Mouse (Mus musculus): Measurements from ENCODE around the gene Mau2.

DNA sequence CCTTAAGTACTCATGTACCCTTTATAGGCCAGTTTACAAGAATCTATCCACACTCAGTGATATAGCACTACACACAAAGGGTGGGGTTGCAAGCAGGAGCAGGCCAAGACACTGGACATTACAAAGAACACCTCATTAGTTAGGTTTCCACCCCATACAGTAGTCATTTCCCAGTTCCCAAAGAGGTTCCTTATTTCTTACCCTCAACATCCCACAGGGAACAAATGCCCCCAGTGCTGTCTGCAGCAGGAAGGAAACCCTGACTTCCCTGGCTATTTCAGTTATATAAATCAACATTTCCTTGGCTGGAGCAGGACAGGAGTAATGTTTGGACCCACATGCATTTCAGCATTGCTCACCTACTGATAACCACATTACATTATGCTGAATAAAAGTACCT lies 54.8 kb downstream of the Mau2 start:
- no peak for TF ChIP-seq CTCF (IDR thresholded peaks at IDR 0.05; ENCODE audit: low read depth, low read length)
- no peak for TF ChIP-seq POLR2A (IDR thresholded peaks at IDR 0.05; ENCODE audit: insufficient read depth, low read length)
- TF ChIP-seq EP300 (IDR thresholded peaks at IDR 0.05; ENCODE audit: insufficient read depth, low read depth, low read length): no peak

All from ES-Bruce4 (cell line).